Mouse (Mus musculus) kidney, postnatal 25 days (tissue): ENCODE measurements around the gene Dusp10.

Experiments used
- DNase-seq, 2 experiments: peaks; one replicate each; pipeline ENCODE4 v3.0.0; 2021; ENCODE audit warnings: mixed read lengths in 2 of 2

Gene Dusp10

DNA sequence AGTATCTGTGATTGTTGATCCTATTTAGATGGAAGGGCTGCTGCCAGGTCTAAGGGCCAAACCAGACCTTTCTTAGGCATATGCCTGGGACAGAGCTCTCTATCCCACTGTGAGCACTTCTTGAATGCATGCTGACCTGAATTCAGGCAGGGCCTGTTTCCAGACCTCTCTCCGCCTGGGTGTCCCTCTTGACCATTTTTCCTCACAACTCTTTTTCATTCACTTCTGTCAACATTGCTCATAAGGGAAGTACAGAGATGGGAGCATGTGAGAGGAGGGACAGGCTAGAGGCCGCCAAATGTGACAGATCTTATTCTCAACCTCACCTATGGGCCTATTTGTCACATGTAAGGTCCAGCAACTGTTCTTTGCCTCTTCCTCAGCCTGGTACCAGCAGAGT is 41.1 kb downstream of the Dusp10 start:
- DNase-seq: no peak

DNA sequence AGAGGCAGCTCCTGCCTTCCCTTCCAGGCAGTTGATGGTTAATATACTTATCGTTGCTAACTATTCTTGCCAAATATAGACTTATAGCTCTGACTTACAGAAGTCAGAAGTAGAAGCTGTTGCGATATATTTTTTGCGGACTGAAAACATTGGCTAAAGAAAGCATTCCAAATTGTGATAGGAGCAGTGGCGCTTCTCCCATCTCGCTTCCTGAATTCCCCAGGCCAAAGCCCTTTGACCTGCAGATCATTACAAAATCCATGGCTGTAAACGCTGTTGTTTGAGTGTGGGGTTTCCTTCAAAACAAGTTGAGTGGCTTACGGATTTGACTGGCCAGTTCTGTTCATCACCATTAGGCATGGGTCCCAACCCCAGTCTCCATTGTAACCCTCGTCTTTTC is 45.1 kb downstream of the Dusp10 start:
- DNase-seq: no peak

DNA sequence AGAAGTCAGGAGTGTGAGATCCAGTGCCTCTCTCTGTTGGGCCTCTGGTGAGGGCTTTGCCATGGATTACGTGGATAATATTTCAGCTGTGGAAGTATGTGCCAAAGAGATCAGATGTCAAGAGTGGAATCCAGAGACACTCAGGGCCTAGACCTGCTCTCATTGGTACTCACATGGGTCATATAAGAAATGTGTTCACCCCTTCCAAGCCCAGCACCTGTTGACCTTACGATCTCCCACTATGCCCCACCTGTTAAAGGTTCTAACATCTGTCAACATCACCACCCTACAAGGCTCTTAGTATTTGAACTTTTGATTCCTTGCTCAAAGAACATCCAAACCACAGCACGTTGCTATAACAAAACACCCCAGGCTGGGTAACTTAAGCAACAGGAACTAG is 46.7 kb downstream of the Dusp10 start:
- no peak for DNase-seq

DNA sequence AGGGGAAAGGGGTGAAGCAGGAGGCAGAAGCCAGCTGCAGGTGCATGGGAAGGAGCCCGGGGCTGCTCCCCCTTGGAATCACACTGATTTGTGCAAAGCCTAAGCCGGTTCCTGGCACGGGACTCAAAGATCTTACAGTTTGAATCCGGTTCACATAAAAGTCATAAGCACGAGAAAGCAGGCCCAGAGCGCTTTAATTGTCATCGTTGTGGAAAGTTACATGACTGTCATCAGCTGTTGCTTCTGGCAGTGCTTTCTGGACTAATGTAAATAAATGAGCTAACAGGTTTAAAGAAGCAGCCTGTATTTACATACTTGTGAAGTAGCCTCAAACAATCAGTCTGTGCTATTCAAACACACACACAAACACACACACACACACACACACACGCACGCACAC is 47.3 kb downstream of the Dusp10 start:
- DNase-seq: peak in 1 of 2 experiments; percentile 32

DNA sequence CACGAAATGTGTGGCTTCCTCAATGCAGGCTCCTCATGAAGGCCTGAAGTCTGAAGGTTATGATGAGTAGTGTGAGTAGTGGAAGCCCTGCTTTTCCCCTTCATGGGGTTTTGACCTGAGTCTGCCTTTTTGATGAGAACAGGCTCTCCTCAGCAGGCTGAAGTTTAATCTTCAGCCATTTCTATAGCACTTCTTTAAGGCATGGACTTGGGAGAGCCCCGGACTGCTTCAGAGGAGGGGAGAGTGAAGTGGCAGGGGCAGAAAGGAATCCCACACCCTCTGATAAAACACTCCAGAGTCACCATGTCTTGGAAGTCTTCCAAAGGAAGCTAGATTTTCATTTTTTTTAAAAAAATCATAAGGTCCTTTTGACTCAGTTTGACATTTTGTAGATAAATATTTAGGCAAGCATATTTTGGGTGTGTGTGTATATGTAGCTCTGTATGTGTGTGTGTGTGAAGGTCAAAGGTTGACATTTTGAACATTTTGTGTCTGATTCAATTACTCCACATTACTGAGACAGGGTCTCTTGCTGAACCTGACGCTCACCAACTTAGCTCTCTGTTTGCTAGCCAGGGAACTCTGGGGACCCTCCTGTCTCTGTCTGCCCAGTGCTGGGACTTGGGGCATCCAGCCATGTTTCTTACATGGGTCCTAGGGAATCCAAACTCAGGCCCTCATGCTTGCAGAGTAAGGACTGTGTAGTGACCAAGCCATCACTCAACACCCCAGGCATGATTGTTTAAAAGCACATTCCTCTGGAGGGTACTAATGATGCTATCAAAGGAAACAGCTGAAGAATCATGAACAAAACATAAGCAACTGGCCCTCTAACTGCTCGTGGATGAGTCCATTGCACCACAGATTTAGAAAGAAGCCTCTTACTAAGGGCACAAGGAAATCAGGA is 48.0 kb downstream of the Dusp10 start:
- no peak for DNase-seq

DNA sequence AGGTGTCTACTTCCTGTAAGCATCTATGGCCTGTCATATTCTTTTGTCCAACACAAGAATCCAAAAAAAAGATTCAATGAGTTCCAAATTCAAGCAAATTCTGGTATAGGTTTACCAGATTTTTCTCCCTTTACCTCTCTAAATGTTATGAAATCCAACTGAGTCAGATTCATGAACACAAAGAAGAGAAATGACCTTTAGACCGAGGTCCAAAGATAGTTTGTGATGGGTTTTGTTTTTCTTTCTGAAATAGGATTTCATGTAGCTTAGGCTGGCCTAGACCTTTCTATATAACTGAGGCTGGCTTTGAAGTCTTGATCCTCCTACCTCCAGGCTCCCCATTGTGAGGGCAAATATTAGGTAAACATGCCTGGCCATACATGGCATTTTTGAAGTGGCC is 48.8 kb downstream of the Dusp10 start:
- DNase-seq: no peak

DNA sequence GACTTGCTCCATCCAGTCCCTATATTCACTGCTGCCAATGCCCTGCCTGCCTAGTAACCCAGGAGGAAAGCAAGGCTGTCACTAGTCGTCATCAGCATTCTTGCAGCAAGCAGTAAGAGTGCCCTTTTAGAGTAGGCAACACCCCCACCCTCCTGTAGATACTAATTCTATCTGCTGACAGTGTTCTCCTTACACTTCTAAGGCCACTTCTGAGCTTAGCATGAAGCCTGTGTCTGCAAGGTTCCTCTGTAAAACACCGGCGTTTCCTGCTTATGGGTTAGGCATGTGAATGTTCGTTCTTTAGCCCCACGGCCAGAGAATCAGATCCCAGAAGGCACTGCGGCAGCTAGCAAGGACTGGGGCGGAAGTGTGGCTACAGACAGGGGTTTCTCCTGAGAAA is 51.2 kb downstream of the Dusp10 start:
- DNase-seq: no peak

DNA sequence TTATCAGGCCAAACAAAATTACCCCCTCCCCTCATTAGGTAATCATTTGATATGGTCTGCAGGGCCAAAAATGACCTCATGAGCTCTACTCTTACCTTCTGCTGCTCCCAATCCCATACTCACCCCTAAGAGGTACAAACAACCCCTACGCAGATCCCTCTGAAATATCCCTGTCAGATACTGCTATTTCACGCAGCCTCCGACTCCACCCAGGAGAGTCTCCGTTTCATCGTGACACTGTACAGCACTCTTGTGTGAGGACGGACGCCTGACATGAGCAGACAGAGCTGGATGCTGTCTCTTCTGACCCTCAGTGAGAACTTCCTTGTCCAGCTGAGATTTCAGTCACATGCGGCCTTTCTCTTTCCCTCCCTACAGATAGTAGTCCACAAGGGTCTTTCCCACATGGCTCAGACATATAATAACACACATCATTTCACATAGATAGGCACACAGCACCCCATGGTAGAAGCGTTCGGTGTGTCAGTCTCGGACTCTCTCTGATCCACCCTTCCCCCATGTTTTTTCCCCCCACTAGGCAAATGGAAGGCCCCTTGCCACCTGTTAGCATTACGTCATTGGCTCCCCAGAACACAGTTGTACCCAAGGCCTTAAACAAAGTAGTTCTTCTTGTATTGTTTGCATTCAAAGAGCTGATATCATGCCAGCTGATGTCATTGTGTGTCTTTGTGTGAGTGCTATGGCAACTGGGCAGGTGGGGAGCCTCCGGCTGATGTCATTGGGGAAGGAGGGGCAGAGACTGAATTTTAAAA is 52.7 kb downstream of the Dusp10 start:
- DNase-seq: no peak

DNA sequence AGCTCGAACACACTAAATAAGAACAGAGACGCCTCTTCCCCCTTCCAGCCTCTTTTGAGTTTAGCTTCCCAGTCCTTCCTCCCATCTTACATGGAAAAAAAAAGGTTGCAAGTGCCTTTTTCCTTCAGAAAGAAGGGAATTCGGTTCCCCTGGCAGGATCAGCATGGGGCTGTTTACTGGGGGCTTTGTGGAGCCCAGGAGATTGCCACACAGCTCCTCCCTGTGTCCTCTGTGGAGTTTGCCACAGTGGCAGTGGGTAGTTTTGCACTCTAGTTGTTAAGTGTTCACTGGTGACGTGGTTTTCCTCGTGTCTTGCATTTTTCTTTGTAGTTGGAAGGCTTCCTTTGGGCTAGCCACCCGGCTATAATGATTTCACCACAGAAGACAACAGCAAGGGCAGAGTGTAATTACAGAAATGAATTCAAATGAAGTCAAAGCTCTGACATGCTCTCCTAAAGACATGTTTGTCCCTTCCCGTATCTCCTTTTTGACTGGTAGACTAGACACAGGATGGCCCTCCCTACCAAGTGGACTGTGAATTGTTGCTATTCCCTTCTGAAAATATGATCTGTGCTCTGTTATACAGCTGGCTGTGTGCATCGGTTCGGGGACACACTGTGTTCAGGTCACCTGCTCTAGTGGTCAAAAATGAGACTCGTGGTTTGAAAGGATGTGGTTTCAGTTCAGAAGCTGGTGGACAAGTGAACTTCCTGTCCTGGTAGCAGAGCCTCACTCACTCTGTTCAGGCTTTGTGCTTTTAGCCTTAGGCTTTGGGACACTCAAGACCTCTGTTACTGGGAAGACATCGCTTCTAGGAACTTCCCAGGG is 53.6 kb downstream of the Dusp10 start:
- no peak for DNase-seq

DNA sequence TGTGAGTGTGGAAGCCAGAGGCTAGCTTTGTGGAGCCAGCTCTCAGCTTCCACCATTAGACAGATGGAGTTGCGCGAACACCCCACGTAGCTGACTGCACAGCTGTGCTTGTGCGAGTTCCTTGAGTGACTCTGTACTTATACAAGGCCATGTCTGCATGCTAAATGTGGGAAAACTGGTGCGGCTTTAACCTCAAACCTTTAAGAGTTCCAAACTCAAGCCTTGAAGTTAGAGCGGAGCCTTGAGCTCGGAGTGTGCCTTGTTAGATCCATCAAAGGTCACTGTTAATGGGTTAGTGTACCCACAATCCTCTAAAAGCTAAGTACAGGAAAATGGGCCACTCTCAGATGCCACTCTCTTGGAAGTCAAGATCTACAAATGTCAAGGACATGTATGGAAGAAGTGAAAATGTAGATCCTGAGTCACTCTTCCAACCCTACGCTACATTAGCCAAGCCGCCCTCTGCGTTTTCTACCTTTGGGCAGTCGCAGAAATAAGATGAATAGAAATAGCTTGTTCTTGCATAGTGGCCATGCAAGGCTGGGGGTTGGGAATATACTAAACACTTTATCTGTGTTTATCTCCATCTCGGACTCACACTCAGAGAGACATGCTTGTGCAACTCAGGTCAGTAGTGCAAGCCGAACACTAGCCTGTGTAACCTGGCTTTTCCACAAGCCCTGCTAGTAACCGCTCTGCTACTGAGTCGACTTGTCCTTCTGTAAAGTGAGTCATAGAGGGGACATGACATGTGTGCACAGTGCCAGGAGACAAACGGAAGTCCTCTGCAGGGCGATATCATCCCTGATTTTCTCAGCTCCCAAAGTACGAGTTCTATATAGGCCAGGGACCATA is 54.8 kb downstream of the Dusp10 start:
- no peak for DNase-seq

DNA sequence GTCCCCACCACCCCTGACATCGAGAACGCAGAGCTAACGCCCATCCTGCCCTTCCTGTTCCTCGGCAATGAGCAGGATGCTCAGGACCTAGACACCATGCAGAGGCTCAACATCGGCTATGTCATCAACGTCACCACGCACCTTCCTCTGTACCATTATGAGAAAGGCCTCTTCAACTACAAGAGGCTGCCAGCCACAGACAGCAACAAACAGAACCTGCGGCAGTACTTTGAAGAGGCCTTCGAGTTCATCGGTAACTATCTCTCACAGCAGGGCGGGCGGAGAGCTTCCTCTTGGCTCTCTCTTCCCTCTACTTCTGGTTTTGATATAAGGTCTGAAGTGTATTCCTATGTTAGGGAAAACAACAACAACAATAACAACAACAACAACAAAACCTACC is 55.9 kb downstream of the Dusp10 start:
- DNase-seq: no peak

DNA sequence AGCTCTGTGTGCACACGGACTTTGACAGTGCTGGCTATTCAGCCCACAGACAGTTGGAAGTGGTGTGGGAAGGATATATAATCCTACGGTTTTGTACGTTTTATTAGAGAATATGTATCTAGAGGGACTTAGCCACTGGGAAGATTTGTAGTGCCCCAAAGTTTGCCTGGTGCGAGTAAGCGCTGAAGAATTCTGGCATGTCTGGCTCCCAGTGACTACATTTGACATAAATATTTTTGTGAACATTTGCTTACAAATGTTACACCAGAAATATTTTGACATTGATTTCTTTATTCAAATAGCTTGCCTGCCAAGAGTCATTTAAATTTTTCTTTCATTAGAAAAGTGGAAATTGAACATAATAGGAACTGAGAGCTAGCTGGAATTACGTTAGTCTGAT is 63.0 kb downstream of the Dusp10 start:
- DNase-seq: no peak

DNA sequence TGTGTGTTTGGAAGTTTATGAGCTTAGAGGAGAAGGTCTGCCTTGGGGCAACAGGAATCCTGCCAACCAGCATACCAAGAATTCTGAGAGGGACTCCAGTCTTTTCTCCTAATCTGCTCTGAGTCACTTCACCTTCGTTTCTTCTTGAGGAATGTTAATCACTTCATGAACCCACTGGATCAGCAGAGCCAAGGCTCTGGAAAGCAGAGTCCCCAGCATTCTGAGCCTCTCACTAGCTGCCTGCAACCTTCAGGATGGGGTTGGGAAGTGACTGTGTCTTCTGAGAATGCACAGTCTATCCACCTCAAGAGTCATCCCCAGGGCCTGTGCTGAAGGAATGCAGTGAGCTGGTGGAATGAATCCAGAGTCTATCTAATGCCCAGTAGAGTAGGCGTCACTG is 63.7 kb downstream of the Dusp10 start:
- DNase-seq: peak in 1 of 2 experiments; percentile 11

DNA sequence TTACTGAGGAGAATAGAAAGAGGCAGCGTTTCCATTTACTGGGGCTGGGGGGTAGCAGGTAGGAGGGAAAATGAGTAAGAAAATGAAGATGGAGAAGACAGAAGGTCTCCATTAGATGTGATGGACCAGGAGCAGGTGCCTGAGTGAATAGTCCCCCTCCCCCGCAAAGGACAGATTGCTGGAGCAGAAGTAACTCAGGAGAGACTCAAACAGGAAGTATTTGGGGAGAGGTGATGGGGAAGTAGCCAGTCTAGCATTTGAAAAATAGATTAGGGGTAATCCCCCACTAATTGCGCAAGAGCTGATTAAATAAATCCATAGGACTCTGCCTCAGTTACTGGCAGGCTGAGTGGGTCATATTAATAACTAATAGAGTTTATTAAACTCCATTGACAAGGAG is 66.2 kb downstream of the Dusp10 start:
- no peak for DNase-seq

DNA sequence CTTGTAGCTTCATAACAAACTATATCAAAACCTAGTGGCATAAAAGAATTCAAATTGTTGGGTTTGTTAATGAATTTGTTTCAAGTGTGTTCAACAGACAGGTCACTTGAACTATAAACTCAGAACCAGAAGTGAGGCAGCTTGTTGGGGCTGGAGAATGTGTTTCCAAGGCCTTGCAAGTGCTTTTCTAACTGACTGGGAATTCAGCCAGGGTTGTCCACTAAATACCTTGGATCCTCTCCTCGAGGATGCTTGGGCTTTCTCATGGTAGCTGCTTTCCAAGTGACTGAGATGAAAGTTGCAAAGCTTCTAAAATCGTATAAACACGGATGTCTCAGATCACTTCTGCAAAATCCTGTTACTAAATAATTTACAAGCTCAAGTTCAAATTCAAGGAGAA is 69.6 kb downstream of the Dusp10 start:
- DNase-seq: no peak

DNA sequence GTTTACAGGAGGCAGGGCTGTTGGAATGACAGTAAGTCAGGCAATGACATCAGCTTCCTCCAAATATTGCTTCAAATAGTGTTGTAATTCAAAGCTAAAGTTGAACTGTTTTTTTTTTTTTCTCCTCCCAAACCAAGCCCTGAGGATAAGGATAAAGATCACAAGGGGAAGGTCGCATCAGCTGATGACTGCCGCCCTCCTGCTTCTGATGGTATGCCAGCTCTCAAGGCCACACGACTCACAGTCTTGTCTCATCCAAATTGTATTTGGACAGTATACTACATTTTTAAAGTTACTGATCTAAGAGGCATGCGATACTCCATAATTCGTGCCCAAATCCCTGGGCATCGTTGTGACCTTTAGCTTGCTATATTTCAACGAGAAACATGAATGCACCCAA is 70.1 kb downstream of the Dusp10 start:
- DNase-seq: no peak

DNA sequence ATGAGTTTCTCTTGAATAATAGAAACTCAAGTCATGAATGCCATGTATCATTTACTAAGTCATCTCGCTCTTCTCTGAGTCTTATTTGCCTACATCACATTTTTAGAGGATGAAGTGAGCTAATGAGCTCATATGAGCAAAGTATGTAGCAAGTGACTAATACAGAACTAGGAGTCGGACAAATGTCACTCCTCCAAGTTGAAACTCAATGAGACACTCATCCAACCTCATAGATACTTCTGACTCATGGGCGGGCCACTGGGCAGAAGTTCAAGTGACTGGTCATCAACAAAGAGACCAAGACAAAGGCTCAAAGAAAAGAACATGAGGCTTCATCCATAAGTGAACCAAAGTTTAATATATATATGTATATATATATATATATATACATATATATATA is 71.9 kb downstream of the Dusp10 start:
- no peak for DNase-seq

DNA sequence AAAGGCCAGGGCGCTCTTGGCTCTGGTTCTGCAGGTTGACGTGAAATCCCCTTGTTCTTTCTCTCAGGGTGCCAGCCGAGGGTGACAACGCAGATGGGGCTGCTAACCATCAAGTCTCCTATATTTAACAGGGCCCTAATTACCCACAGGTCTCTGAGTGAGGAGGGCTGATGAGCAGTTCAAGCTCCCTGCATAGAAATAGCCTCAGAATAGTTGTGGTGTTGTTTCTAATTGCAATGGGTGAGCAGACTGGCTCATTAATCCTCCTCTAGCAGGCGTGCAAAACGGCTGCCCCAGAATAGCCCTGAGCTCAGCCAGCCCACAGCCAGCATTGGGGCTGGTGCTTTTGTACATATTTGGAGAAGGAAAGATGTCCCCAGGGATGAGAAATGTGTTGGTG is 77.4 kb downstream of the Dusp10 start:
- no peak for DNase-seq

DNA sequence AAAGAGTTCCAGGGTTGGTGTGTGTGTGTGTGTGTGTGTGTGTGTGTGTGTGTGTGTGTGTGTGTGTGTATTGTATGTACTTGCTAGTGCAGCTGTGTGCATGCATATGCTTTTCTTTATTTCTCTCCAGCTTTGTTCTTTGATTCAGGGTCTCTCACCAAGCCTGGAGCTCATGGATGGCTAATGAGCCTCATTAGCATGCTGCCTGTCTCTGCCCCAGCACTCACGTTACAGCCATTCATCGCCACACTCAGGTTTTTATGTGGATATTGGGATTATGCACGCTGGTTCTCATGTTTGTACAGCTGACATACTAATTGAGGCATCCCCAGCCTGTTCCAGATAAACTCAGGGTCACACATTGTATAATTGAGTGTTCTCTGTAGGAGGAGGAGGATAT is 81.8 kb downstream of the Dusp10 start:
- DNase-seq: no peak

DNA sequence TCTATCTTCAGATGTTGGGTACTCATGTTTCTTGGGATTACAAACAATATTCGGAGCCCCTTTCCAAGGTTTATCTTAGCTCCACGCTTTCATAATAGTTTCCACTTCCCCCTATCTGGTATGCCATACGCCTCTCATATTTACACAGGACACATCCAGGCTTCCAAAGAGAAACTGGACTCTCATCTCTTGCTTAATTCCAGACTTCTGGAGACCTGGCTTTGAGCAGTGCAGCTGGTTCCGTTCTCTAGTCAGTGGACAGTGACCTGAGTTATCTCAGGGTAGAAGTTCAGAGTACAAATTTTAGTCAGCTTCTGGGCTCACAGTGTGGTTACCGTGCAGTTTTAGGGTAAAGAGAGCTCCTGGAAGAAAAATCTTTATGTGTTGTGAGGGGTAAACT is 87.3 kb downstream of the Dusp10 start:
- no peak for DNase-seq

DNA sequence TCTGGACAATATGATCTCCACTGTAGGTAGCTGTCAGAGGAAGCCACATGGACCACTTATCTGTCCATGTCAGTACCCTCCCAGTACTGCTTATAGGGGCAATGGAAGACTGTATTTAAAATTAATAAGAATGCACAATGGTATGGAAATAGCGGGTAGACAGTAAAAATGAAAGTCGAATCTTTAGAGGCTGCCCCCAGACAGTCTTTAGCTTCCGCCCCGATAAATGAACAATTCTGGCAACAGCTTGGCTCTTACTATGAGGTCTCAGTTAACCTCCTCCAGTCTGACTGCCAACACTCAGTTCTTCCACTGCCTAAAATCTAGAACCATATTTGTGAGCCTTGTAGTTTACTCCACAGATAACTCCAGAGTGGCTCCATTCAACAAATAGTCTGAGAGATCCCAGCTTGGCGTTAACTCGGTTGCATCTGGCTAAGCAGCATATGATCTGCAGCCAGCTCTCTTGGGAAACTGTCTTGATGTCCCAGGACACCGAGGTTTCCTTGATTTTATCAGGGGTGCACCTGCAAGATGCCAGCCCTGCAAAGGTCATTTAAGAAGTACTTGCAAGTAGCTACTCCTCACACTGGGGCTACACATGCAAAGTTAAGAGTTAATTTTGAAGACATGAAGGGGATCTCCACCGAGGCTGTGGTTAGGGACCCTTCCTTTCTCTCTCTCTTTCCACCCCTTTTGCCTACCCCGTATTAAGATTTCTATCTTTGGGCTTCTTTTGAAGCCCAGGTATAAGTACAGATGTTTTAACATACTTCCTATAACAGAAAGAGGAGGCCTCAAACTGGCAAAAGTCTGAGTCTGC is 88.0 kb downstream of the Dusp10 start:
- DNase-seq: no peak

DNA sequence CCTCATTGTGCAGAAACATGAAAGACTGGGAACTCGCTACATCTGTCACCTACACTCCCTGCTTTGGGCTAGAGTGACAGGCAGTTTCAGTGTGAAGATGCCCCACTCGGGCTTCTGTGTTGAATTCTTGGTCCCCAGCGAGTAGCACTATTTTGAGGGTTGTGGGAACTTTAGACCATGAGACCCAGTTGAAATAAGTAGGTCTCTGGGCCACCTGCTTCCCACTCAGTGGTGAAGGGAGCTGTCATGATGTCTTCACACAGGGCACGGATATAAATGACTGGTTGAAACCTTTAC is 88.6 kb downstream of the Dusp10 start:
- DNase-seq: no peak
